Mouse (Mus musculus) monocyte, adult 5-6 weeks (primary cell): ENCODE measurements around the gene Tnrc18. TPM values are rescaled to one million over a fixed set of nuclear protein-coding genes. Genes with fewer than 3 reads are reported as not detected.

ENCODE experiments used
- ATAC-seq: fragments of 153-309, 156-312 bp; replicated peaks from 2 replicates; pipeline ENCODE4 v1.8.0; 2017; ENCODE audit warnings: mild to moderate bottlenecking; ENCODE audit not compliant: low TSS enrichment, insufficient number of reproducible peaks, severe bottlenecking, poor library complexity, low FRiP score
- total RNA-seq: library from RNA; stranded (forward); fragments of 200-1000, 200-491, 200-594 nt; gene quantifications from 3 replicates; pipeline ENCODE4 v1.2.3, GENCODE M21; 2017

Gene Tnrc18
- total RNA-seq, 1 experiment from 2014 or later, result 22.5 TPM

DNA sequence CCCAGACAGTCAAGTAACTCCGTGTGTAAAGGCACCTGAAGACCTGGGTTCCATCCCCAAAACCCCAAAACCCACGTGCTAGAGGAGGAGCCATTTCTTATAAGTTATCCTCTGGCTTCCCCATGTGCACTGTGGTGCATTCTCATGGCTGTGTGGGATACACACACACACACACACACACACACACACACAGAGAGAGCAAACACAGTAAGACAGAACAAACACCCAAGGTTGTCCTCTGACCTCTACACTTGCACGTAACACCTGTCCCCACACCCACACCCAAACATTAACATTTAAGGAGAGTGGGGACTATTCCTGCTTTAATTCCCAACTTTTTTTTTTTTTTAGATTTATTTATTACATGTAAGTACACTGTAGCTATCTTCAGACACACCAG, 31.2 kb downstream of the Tnrc18 start:
- ATAC-seq, result no peak

DNA sequence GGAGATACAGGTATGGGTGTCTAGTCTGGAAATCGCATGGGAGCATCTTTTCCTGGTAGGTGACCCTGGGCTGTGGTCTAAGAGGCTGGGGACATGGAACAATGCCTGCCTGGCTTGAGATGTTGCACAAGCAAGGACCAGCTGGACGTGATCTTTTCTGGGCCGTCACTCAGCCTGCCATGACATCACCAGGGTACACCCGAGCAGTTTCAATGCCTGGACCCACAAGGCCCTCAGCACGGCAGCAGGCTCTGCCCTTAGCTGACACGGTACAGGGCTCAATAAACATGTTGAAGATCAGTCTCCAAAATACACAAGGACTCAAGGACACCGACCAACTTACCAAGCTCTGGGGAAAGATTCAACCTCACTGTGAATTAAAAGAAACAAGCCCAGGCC, 34.3 kb downstream of the Tnrc18 start:
- ATAC-seq, result no peak

DNA sequence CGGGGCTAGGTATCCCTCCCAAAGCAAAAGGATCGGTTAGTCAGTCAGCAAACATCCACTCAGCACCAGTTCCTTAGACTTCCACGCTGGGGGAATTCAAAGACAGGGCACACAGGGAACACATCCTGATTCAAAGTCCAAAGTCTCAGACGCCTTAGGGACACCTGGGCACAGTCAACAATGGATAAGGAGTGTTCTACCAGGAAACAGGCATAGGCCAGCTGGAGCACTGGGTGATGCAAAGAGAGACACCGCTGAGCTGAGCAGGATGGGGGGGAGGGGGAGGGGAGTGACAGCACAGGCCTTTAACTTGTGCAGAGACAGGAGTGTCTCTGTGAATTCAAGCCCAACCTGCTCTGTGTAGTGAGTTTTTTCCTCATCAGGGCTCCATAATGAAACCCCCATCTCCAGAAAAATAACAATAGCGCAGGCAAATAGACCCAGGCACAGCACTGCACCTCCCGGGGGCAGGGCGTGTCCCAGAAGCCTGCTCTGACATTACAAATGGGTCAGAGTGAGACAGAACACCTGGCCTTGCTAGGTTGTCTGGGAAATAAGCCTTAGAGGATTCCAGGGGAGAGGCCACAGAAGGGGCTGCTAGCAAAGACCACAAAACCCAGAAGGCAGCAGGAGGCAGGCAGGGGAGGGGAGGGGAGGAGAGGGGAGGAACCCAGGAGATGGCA, 34.9 kb downstream of the Tnrc18 start:
- ATAC-seq, result no peak

DNA sequence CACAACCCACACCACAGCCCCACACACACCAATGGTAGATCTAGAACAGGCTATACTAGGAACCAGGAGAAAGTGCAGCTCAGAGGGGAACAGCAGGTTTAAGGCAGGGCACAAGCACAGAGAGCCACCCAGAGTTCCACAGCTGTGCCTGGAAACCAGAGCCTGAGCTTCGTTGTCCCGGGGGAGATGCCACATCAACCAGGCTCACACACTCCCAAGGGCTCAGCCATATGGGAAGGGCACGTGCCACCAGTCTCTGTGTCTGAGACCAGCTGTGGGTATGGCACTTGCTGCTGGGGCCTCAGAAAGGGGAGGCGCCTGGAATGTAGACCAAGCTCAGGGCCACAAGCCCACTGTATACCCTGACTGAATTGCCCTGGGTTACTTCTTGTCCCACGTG, 36.9 kb downstream of the Tnrc18 start:
- no peak for ATAC-seq

DNA sequence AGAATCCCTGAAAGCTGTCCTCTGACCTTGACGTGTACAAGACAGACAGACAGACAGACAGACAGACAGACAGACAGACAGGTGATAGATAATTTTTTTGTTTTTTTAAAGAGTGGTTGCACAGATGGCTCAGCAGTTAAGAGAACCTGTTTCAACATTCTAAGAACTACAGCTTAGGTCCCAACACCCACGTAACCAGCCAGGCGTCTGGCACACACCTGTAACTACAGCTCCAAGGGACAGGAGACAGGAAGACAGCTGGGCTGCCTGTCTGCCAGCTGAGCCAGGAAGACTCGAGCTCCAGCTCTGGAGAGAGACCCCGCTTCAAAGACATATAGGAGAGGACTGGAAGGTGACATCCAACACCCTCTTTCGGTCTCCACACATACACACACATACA, 38.6 kb downstream of the Tnrc18 start:
- no peak for ATAC-seq

DNA sequence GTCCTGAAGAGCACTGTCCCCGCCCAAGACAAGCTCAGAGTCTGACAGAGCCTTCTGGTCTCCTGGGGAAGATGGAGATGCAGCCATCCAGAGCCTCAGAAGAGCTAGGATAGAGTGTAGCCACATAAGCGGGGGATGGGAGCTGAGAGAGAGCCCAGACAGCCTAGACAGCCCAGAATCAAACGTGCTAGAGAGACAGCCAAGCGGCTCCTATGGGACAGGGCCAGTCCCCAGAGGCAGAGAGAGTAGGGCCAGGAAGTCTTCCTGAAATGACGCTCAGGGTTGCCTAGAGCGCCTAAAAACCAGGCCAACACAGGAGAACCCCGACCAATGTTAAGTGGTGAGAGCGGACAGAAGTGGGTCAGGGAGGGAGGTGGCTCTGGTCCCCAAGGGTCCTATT, 39.3 kb downstream of the Tnrc18 start:
- no peak for ATAC-seq

DNA sequence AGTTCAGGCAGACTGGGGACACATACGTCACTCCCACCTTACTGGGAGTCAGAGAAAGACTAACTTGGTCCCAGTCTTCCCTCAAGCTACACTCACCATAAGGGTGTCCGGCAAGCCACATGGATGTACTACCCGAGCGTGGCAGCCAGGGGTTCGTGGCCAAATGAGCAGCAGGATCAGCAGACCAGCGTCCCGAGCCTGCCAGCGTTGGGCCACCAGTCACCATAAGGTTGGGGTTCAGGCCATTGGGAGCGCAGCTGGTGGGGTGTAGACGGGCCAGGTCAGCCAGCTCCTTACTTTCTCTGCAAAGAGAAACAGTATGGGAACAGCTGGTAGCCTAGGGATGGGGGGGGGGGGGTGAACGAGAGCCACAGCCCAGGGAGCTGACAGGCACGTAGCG, 41.4 kb downstream of the Tnrc18 start:
- ATAC-seq, result no peak

DNA sequence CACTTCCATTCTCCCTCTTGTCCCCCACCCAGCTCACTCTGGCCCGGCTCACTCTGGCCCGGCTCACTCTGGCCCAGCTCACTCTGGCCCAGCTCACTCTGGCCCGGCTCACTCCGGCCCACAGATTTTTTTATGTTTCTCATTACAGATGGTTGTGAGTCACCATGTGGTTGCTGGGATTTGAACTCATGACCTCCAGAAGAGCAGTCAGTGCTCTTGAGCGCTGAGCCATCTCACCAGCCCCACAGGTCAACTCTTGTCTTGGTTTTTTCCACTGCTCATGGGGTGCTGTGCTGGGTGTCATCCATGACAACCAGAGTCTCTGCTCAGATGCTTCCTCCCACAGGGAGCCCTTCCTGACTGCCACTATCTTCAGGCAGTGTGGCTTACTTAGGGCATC, 42.7 kb downstream of the Tnrc18 start:
- no peak for ATAC-seq

DNA sequence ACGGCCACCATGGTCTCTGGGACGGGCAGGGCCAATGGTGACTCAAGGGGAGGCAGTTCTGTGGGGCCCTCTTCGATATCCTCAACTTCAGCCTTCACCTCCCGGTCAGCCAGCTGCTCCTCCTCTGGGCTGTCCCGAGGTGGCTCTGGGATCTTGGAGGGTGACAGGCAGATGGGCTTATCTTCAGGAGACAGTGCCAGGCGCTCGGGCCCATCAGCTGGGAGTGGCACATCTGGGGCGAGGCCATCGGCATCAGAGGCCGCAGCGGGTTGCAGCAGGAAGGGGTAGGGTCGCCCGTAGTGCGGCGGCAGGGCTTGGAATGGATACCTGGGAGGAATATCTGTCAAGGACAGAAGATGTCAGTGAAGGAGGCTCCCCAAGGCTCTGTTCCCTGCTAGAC, 45.5 kb downstream of the Tnrc18 start:
- no peak for ATAC-seq

DNA sequence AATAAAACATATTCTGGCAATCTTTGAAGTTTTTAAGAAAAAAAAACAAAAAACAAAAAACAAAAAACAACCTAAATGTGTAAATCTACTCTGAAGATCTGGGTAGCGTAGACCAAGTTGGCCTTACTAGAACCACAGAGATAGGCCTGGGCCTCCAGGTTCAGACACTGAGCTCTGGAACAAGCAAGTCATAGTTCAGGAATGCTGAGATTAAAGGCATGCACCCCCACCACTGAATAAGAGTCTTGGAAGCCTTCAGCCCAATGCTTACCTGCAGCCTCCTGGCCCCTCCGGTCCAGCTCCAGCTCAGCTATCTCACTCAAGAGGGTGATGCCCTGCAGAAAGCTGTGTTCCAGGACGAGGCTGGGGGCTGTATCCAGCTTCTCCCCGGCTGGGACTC, 46.4 kb downstream of the Tnrc18 start:
- no peak for ATAC-seq

DNA sequence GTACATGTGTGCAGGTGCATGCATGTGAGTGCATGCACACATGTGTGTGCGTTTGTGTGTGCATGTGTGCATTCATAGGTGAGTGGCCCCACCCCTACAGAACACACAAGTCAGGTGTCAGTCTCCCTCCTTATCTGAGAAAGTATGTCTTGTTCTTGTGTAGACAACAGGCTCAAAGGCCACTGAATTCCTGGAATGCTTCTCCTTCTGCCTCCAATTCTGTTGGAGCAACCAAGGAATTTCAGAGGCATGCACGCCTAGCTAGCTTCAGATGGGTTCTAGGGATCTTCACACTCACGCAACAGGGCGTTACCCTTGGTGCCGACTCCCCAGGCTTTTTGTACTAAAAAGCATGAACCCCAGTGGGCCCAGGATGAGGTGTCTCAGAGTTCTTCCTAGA, 47.8 kb downstream of the Tnrc18 start:
- no peak for ATAC-seq

DNA sequence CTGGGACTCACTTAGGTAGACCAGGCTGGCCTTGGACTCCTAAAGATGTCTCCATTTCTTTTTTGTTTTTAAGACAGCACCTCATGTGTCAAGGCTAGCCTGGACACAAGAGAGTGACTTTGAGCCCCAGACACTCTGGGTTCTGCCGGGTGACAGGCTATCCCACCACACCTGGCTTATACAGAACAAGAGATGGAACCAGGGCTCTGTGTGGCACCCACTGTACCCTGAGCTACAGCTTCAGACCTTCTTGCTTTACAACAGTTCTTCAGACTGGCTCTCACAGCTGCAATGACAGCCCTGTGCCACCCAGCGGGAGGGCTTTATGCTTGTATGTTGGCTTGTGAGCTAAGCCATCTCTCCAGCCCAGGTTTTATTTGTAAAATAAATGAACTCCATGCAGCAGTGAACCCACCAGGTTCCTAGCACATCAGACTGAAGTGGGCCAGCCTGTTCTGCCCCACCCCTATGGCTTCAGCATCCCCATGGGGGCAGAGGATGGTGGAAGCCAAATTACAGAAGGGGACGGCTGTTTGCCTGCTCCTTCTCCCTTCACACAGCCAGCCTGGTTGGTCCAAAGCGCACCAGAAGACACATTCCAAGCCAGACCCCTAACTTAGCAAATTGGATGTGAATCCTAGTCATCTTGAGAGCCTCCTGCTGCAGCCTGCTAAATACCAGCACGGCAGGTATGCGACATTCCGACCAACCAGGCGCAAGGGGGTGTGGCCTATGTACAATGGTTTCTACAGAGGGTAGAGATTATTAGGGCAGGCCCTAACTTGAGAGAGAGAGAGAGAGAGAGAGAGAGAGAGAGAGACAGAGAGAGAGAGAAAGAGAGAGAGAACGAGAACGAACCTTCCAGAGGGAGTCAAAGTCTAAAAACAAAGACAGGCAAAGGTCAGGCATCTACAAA, 48.9 kb downstream of the Tnrc18 start:
- no peak for ATAC-seq

DNA sequence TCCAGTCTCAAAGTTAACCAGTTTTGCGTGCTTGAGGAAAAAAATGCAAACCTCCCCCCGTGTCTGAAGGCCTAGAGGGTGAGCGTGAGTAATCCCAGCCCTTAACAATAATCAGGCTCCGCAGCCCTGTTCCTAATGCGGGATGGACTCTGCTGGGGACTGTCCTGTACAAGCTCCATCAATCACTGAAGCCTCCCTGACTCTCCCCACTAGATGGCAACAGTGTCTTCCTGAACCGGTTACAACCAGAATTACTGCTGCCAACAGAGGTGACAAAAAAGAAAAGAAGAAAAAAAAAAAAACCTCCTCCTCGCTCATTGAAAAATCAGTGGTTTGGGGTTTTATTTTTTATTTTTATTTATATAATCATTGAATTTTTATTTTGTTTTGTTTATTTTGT, 49.5 kb downstream of the Tnrc18 start:
- ATAC-seq, result peak; percentile 75; the same call in 1 of the 2 replicates

DNA sequence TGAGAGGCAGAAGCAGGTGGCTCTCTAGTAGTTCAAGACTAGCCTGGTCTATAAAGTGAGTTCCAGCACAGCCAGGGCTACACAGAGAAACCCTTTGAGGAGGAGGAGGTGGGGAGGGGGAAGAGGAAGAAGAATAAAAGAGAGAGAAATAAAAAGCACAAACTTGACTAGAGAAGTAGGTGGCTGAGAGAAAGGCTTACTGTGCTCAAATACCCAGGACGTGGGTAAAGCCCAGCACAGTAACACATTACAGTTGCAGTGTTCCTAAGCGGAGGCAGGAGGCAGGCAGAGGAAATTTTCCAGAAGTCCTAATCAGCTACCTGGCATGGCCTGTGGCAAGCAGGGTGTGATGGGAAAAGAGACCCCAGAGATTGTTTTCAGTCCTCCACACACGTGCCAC, 50.8 kb downstream of the Tnrc18 start:
- ATAC-seq, result no peak

DNA sequence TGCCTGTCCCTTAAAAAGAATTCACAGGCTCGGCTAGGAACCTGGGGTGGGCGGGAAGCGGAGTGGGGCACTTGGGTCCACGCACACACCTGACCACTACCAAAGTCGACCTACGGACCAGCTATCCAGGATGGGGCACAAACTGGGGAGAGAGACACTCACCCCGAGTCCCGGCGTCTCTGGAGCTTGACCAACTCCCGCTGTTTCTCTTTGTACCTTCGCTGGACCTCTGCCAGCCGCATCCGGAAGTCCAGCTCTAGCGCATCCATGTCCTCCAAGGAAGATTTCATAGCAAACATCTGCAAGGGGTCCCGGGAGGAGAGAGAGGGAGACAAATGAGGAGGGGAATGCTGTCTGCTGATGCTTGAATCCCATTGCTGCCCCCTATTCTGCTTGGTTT, 52.6 kb downstream of the Tnrc18 start:
- no peak for ATAC-seq

DNA sequence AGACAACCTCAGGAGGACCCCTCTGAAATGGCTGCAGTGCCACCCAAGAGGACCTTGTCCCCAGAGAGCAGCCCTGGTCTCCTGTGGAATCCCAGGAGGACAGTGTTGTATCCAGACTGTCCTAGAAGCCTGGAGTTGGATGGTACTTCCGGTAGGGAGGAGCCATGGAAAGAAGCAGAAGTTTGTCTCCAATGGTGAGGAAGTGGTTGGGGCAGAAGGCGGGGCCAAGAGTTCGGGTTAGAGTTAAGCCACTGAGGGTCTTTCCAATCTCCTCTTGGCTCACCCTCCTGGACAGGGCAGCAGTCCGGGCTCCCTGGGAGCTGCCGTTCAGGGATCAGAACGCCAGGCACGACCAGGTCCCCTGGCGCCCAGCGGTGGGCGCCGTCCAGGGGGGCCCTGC, 53.2 kb downstream of the Tnrc18 start:
- no peak for ATAC-seq

DNA sequence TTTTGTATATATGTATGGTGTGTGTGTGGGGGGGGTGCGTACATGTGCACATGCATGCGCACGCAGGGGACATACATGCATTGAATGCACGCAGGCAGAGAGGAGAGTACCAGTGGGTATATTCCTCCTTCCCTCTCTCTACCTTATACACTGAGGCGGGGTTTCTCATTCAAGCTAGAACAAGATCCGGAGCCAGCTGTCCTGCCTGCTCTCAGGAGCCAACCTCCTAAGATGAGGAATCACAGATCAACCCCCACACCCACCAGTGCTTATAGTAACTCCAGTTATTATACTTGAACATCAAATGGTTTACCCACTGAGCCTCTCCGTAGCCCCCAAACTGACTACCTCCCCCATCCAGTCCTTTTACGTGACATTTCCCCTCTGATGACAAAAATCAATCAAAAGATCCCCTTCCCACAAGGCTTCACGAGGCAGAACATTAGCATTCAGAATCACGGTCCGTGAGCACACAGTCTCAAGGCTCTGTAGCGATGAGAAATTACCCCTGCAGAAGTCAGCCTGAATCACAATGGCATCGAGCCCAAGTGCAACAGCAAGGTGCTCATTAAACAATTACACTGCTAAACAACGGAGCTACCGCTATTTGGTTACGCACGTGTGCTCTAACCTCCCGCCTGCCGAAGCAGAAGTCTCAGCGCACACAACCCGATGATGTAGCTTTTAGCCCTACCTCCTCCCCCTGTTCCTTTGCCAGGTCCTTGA, 55.2 kb downstream of the Tnrc18 start:
- ATAC-seq, result no peak

DNA sequence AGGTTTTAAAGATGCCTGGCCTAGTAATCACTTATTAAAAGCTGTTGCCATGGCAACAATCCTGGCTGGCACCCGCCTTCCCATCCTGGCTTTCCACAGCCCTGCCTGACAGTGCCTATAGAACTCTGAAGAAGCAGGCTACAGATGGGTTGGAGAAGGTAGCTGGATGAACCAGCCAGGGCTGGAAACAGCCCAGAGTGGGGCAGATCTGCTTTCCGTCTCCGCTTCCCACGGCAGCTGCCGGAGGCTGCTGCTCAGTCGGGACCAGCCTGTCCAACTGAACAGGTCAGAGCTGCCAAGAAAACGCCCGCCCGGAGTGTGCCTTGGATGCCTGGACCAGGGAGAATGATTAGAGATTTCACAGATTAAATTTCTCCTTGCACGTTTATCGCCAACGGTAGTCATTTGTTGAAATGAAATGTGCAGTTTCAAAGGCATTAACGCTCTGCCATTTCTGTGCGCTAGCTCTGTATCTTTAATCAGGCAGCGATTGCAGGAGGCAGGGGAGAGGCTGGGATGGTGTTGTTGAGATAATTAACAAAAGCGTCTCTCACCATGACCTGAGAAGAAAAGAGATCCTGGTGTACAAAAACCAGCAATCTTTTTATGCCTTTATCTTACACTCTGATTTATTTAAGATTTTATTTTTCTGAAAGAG, 56.0 kb downstream of the Tnrc18 start:
- no peak for ATAC-seq

DNA sequence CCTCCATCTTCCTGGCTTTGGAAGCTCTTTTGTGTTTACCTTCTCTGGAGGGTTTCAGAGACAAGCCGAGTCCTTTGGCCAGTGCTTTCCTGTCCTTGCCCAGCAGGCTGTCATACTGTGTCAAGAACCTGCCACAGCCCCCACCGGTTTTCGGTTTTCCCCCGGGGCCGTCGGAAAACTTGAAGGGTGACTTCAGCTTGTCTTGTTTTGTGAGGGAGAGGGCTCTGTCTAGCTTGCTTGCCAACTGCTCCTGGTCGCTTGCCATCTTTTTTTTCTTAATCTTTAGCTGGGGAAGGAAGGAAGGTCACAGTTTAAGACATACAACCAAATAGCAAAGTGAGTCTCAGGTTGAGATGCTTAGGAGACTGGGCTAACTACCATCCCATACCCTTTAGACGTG, 57.7 kb downstream of the Tnrc18 start:
- no peak for ATAC-seq
